In the genomic region with DNA sequence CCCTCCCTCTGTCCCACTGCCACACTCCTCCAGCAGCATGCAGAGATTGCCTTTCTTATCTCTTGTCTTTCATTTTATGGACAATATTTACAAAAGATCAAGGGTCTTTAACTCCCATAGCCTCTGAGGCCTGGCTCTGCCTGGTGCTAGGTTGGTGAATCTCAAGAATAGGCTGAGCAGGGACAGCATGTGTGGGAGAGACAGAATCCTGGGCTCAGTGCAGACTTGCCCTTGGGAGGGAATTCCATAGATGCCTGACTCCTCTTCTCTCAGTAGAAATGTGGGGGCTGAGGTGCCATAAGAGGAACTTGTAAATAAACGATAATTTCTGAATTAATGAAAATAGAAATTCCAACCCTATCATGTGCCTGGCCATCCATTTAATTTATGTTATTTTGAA, we compare ENCODE assay signal across 26 mouse cellular contexts. TPM values are rescaled to one million over a fixed set of nuclear protein-coding genes. Genes with fewer than 3 reads are reported as not detected.
DNase-seq lines count a peak whose midpoint lies in the region; ATAC-seq lines count a peak whose summit lies in the region.
"Had no signal": no experiment of that assay in that cellular context is flagged by ENCODE, and none has a peak within 500 bp of the region (broad histone marks: within the 10 kb centered on the region; RNA-seq: fewer than 3 reads in every experiment).

No protein-coding gene starts in this region.

- H3K4me2 ChIP-seq in kidney, embryonic 14.5 days (replicated peaks; ENCODE audit: low read depth, low read length): no peak overlapping the region
- H3K4me2 ChIP-seq: forebrain, embryonic 13.5 days; heart, embryonic 11.5 days; hindbrain, embryonic 12.5 days; hindbrain, embryonic 15.5 days had no signal

- 59% methylated on average over 1 of the region's 1 CpGs for WGBS in heart, embryonic 10.5 days
- WGBS in kidney, embryonic 14.5 days: 73% methylated on average over 1 of the region's 1 CpGs

- H3K4me1 ChIP-seq in heart, embryonic 10.5 days: no peaks in the 10 kb centered on the region
- no peaks in the 10 kb centered on the region for H3K4me1 ChIP-seq in kidney, embryonic 14.5 days (ENCODE audit: control insufficient read depth, insufficient read depth, low read length)
- H3K4me1 ChIP-seq: forebrain, embryonic 10.5 days; forebrain, embryonic 13.5 days; hindbrain, embryonic 12.5 days; hindbrain, embryonic 15.5 days had no signal

- ATAC-seq in kidney, embryonic 14.5 days (ENCODE audit: low FRiP score, low TSS enrichment): 0 out of 2 replicates have a peak, but pooled peaks have one; percentile 49
- ATAC-seq: forebrain, embryonic 13.5 days; forebrain, embryonic 16.5 days had no signal

- H3K36me3 ChIP-seq in heart, embryonic 10.5 days: no peaks in the 10 kb centered on the region
- H3K36me3 ChIP-seq in kidney, embryonic 14.5 days (ENCODE audit: control insufficient read depth, insufficient read depth, low read length): no peaks in the 10 kb centered on the region
- H3K36me3 ChIP-seq: forebrain, embryonic 10.5 days; G1E; hindbrain, embryonic 12.5 days; hindbrain, embryonic 15.5 days had no signal

- H3K27me3 ChIP-seq in heart, embryonic 10.5 days (ENCODE audit: insufficient read depth, poor library complexity, severe bottlenecking): no peaks in the 10 kb centered on the region
- H3K27me3 ChIP-seq in kidney, embryonic 14.5 days (ENCODE audit: control insufficient read depth, insufficient read depth, low read length): no peaks in the 10 kb centered on the region
- H3K27me3 ChIP-seq: forebrain, embryonic 13.5 days; hindbrain, embryonic 12.5 days; hindbrain, embryonic 15.5 days; Patski had no signal

- peak; percentile 72 for DNase-seq in heart, embryonic 10.5 days (ENCODE audit: low spot score)
- DNase-seq in heart, adult 9 months (ENCODE audit: low spot score in 2 of 2): no peak
- DNase-seq in kidney, adult 9 months: no peak
- DNase-seq in kidney, postnatal 10 days: peak; percentile 14
- DNase-seq in kidney, adult 8-10 months: no peak
- DNase-seq: adrenal gland, postnatal 10 days; adrenal gland, postnatal 36 days; B cell, adult 2 months; cerebellum, adult 18-20 months; cerebellum, adult 9-10 months; cerebellum, postnatal 14 days; gastrocnemius, postnatal 10 days; gastrocnemius, postnatal 36 days had no signal

- H3K9ac ChIP-seq in kidney, embryonic 14.5 days (ENCODE audit: low read depth, low read length): no peak overlapping the region
- H3K9ac ChIP-seq: forebrain, embryonic 13.5 days; hindbrain, embryonic 12.5 days; hindbrain, embryonic 15.5 days had no signal

- H3K27ac ChIP-seq in heart, embryonic 10.5 days: no peak overlapping the region
- H3K27ac ChIP-seq in kidney, embryonic 14.5 days (ENCODE audit: low read depth, low read length): no peak overlapping the region
- H3K27ac ChIP-seq: forebrain, embryonic 10.5 days; forebrain, embryonic 13.5 days; hindbrain, embryonic 12.5 days; hindbrain, embryonic 15.5 days had no signal

- no peaks in the 10 kb centered on the region for H3K9me3 ChIP-seq in heart, embryonic 10.5 days
- H3K9me3 ChIP-seq in kidney, embryonic 14.5 days (ENCODE audit: control insufficient read depth, low read length): no peaks in the 10 kb centered on the region
- H3K9me3 ChIP-seq: forebrain, embryonic 10.5 days; forebrain, embryonic 13.5 days; G1E; hindbrain, embryonic 12.5 days; hindbrain, embryonic 15.5 days had no signal

- no peak overlapping the region for H3K4me3 ChIP-seq in heart, embryonic 10.5 days
- no peak overlapping the region for H3K4me3 ChIP-seq in kidney, embryonic 14.5 days (ENCODE audit: low read length)
- H3K4me3 ChIP-seq: forebrain, embryonic 10.5 days; forebrain, embryonic 13.5 days; hindbrain, embryonic 12.5 days; hindbrain, embryonic 15.5 days had no signal

RNA-seq across cellular contexts. Expression of a gene that starts 7.0 kb away (rescaled TPM):
- not detected in 2 replicates for polyA plus RNA-seq in heart, embryonic 10.5 days (2016; fragmentation: Nextera tagmentation; extraction: Ambion mirVana)
- polyA plus RNA-seq in kidney, embryonic 14.5 days (2014; fragmentation: Nextera tagmentation; extraction: Ambion mirVana): 0.26 TPM in 1 of 2 replicates, not detected in the other
- polyA plus RNA-seq: embryonic facial prominence, embryonic 11.5 days; embryonic facial prominence, embryonic 14.5 days; forebrain, embryonic 10.5 days; forebrain, embryonic 13.5 days; forebrain, embryonic 16.5 days; G1E; heart, embryonic 14.5 days; heart, postnatal 0 days; hindbrain, embryonic 12.5 days; hindbrain, embryonic 15.5 days had no signal

RNA-seq across cellular contexts. Expression of a gene that starts 7.0 kb away (rescaled TPM):
- polyA plus RNA-seq in heart, embryonic 10.5 days (2016; fragmentation: Nextera tagmentation; extraction: Ambion mirVana): 0.06 and 0.13 TPM in 2 replicates
- polyA plus RNA-seq in kidney, embryonic 14.5 days (2014; fragmentation: Nextera tagmentation; extraction: Ambion mirVana): 0.05 and 0.07 TPM in 2 replicates
- polyA plus RNA-seq: embryonic facial prominence, embryonic 11.5 days; forebrain, embryonic 10.5 days; forebrain, embryonic 13.5 days; forebrain, embryonic 16.5 days; G1E; heart, embryonic 11.5 days; heart, embryonic 14.5 days; heart, postnatal 0 days; hindbrain, embryonic 12.5 days had no signal

RNA-seq across cellular contexts. Expression of a gene that starts 9.6 kb away (rescaled TPM):
- polyA plus RNA-seq in heart, embryonic 10.5 days (2016; fragmentation: Nextera tagmentation; extraction: Ambion mirVana): 0.06 and 0.19 TPM in 2 replicates
- 0.32 TPM in 1 of 2 replicates, not detected in the other for polyA plus RNA-seq in kidney, embryonic 14.5 days (2014; fragmentation: Nextera tagmentation; extraction: Ambion mirVana)
- polyA plus RNA-seq: embryonic facial prominence, embryonic 11.5 days; G1E; heart, embryonic 11.5 days; Patski had no signal

RNA-seq across cellular contexts. Expression of a gene that starts 15.0 kb away (rescaled TPM):
- polyA plus RNA-seq in heart, embryonic 10.5 days (2016; fragmentation: Nextera tagmentation; extraction: Ambion mirVana): 15.2 and 22.1 TPM in 2 replicates
- 2.0 and 3.7 TPM in 2 replicates for polyA plus RNA-seq in kidney, embryonic 14.5 days (2014; fragmentation: Nextera tagmentation; extraction: Ambion mirVana)
- polyA plus RNA-seq: G1E had no signal

RNA-seq across cellular contexts. Expression of a gene that starts 27.2 kb away (rescaled TPM):
- polyA plus RNA-seq in heart, embryonic 10.5 days (2016; fragmentation: Nextera tagmentation; extraction: Ambion mirVana): 2.4 and 4.9 TPM in 2 replicates
- polyA plus RNA-seq in kidney, embryonic 14.5 days (2014; fragmentation: Nextera tagmentation; extraction: Ambion mirVana): 6.9 and 7.6 TPM in 2 replicates

Comparison
In these comparisons a context has a peak if more than half of its experiments do, and no peak if none do; other contexts are left out.
1. DNase-seq: peak in heart, embryonic 10.5 days (single experiment) and kidney, postnatal 10 days (single experiment); none in heart, adult 9 months (0 of 2), kidney, adult 9 months (single experiment) and kidney, adult 8-10 months (0 of 2).